Mouse (Mus musculus) kidney, postnatal 25 days (tissue): Measurements from ENCODE around the gene Stx1a.

ENCODE experiments used
- DNase-seq, 2 experiments: peaks; one replicate each; pipeline ENCODE4 v3.0.0; 2021; ENCODE audit warnings: mixed read lengths in 2 of 2

The Stx1a gene

GRCm38 (mm10) chr5:135089653-135090052, 66.4 kb downstream of the Stx1a start, which contains the start of gene Mlxipl:
TSS of gene Mlxipl (plus strand) at chr5:135089890.
- peak; percentile 80 to 94 for DNase-seq
